Mouse (Mus musculus) lung, postnatal 0 days (tissue): ENCODE measurements around the gene Tmc7.

ENCODE experiments used
- CTCF ChIP-seq: IDR thresholded peaks from 2 replicates; pipeline ENCODE4 v1.5.1; 2016; ENCODE audit warnings: antibody characterized with exemption, mild to moderate bottlenecking
- EP300 ChIP-seq: IDR thresholded peaks from 2 replicates; pipeline ENCODE4 v1.6.1; 2016; ENCODE audit warnings: antibody characterized with exemption, mild to moderate bottlenecking, control low read depth

- TF ChIP-seq CTCF (no peak), EP300 (no peak)
Measured at GRCm38 (mm10) chr7:118593567-118594407, 9.3 kb upstream of the Tmc7 start.
